Mouse (Mus musculus): ENCODE data around the gene Ccnc. TPM values are rescaled to one million over a fixed set of nuclear protein-coding genes. Genes with fewer than 3 reads are reported as not detected.

The Ccnc gene
- total and polyA plus RNA-seq, 2 experiments from 2014 or later = 29.2 to 59.6 TPM

DNA sequence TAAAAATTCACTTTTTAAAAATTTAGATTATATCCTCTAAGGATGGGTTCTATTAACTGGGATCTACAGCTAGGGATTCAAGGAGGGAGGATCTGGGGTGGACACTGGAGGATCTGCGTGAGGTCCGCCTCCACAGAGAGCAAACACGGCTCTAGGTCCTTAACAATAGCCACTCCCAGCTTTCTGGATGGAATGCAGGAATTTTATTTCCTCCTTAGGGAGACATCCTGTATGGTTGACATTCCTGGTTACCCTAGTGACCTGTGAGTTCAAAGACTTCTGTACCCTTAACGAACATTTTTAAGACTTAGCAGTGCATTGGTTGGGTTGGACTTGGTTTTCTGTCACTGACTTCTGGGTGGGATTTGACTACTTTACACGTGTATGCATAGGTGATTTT lies 18.2 kb downstream of the Ccnc start:
- Histone ChIP-seq H3K4me1 (ENCODE audit: insufficient read depth, low read length) (no peaks in the 10 kb centered on the region), H3K4me2 (ENCODE audit: low read depth, low read length, poor library complexity, severe bottlenecking) (no peak overlapping the region), H3K36me3 (ENCODE audit: insufficient read depth, low read length) (peaks cover 12% of the 10 kb centered on the region), H3K9ac (replicated peaks; ENCODE audit: low read length, poor library complexity, severe bottlenecking) (no peak overlapping the region), H3K4me3 (ENCODE audit: low read depth, low read length) (no peak overlapping the region), H3K9me3 (ENCODE audit: low read length) (no peaks in the 10 kb centered on the region), H3K27me3 (ENCODE audit: insufficient read depth, low read length) (no peaks in the 10 kb centered on the region), H3K27ac (ENCODE audit: low read depth, low read length) (no peak overlapping the region)
- ATAC-seq (ENCODE audit: low FRiP score) (no peak), DNase-seq (ENCODE audit: low spot score) (no peak)
- WGBS = 79% methylated on average over 5 of the region's 5 CpGs
- TF ChIP-seq CTCF (IDR thresholded peaks at IDR 0.05) = no peak

DNA sequence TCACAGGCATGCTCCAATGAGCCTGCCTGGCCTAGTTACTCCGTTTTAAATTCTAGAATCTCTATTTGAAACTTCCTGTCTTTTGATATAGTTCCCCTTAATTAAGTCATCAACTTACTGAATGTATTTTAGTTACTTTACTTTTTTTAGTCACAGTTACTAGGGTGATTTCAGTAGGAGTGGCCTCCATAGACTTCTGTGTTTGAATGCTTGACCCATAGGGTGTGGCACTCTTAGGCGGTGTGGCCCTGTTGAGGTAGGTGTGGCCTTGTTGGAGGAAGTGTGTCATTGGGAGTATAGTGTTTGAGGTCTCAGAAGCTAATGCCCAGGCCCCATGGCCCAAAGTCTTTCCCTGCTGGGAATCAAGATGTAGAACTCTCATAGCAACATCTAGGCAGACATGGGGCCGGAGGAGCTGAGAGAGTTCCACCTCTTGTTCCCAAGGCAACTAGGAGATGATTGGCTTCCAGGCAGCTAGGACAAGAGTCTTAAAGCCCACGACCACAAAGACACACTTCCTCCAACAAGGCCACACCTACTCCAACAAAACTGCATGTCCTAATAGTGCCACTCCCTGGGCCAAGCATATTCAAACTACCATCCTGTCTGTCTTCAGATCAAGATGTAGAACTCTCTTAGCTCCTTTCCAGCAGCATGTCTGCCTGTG lies 27.8 kb downstream of the Ccnc start:
- Histone ChIP-seq H3K9ac (replicated peaks; ENCODE audit: low read length, poor library complexity, severe bottlenecking) (no peak overlapping the region), H3K4me1 (ENCODE audit: insufficient read depth, low read length) (no peaks in the 10 kb centered on the region), H3K27me3 (ENCODE audit: insufficient read depth, low read length) (no peaks in the 10 kb centered on the region), H3K4me3 (ENCODE audit: low read depth, low read length) (no peak overlapping the region), H3K36me3 (ENCODE audit: insufficient read depth, low read length) (no peaks in the 10 kb centered on the region), H3K27ac (ENCODE audit: low read depth, low read length) (no peak overlapping the region), H3K9me3 (ENCODE audit: low read length) (no peaks in the 10 kb centered on the region), H3K4me2 (ENCODE audit: low read depth, low read length, poor library complexity, severe bottlenecking) (no peak overlapping the region)
- TF ChIP-seq CTCF (IDR thresholded peaks at IDR 0.05) = no peak
- ATAC-seq (ENCODE audit: low FRiP score) (no peak), DNase-seq (ENCODE audit: low spot score) (no peak)
- WGBS = 75% methylated on average over 4 of the region's 4 CpGs

DNA sequence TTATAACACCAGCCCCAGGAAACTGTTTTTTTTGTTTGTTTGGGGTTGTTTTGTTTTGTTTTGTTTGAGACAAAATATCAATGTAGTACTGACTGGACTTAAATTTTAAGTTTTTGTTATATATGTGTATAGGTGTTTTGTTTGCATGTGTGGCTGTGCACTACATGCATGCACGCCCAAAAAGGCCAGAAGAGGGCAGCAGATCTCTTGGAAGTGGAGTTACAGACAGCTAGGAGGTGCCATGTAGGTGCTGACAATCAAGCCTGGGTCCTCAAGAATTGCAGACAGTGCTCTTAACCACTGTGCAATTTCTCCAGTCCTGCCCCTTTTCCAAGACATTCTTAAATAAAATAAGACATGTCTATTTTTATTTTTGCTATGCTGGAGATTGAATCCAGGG lies 31.4 kb downstream of the Ccnc start:
- Histone ChIP-seq H3K27me3 (ENCODE audit: insufficient read depth, low read length) (no peaks in the 10 kb centered on the region), H3K9ac (replicated peaks; ENCODE audit: low read length, poor library complexity, severe bottlenecking) (no peak overlapping the region), H3K4me2 (ENCODE audit: low read depth, low read length, poor library complexity, severe bottlenecking) (no peak overlapping the region), H3K27ac (ENCODE audit: low read depth, low read length) (no peak overlapping the region), H3K4me1 (ENCODE audit: insufficient read depth, low read length) (no peaks in the 10 kb centered on the region), H3K9me3 (ENCODE audit: low read length) (no peaks in the 10 kb centered on the region), H3K36me3 (ENCODE audit: insufficient read depth, low read length) (no peaks in the 10 kb centered on the region), H3K4me3 (ENCODE audit: low read depth, low read length) (no peak overlapping the region)
- TF ChIP-seq CTCF (IDR thresholded peaks at IDR 0.05) = peak; percentile 30
- ATAC-seq (ENCODE audit: low FRiP score) (no peak), DNase-seq (ENCODE audit: low spot score) (no peak)
- 71% methylated on average over 1 of the region's 1 CpGs for WGBS

DNA sequence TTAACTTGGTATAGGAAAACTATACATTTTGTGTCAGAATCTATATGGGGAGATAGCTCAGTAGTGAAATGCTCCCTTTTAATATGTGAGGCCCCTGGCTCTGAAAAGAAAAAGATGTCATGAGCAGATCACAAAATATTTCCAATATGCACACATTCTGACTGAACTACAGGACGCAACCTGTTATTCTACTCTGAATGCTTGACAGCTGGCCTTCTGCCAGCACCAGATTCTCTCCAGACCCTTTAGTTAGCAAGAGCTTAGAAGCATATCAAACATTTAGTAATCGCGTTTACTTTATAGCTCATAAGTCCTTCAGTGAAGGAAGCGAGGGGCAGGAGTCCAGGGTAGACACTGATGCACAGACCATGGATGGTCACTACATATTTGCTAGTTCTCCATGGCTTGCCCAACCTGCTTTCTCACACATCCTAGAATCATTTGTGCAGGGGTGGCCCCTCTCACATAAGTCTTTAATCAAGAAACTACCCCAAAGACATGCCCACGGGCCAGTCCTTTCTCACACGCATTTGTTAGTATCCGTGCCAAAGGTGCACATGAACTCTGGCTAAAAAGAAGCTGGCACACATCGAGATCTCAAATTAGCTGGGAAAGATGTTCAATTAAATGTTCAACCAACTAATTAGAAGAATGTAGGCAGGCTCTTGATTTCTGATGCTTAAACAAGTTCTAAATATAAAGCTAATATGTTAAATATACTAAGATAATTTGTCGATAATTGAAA lies 34.1 kb downstream of the Ccnc start:
- Histone ChIP-seq H3K4me1 (ENCODE audit: insufficient read depth, low read length) (no peaks in the 10 kb centered on the region), H3K36me3 (ENCODE audit: insufficient read depth, low read length) (no peaks in the 10 kb centered on the region), H3K27me3 (ENCODE audit: insufficient read depth, low read length) (no peaks in the 10 kb centered on the region), H3K9me3 (ENCODE audit: low read length) (no peaks in the 10 kb centered on the region), H3K4me2 (ENCODE audit: low read depth, low read length, poor library complexity, severe bottlenecking) (no peak overlapping the region), H3K27ac (ENCODE audit: low read depth, low read length) (no peak overlapping the region), H3K9ac (replicated peaks; ENCODE audit: low read length, poor library complexity, severe bottlenecking) (no peak overlapping the region), H3K4me3 (ENCODE audit: low read depth, low read length) (no peak overlapping the region)
- DNase-seq (ENCODE audit: low spot score) (no peak), ATAC-seq (ENCODE audit: low FRiP score) (no peak)
- no peak for TF ChIP-seq CTCF (IDR thresholded peaks at IDR 0.05)
- 84% methylated on average over 9 of the region's 9 CpGs for WGBS

DNA sequence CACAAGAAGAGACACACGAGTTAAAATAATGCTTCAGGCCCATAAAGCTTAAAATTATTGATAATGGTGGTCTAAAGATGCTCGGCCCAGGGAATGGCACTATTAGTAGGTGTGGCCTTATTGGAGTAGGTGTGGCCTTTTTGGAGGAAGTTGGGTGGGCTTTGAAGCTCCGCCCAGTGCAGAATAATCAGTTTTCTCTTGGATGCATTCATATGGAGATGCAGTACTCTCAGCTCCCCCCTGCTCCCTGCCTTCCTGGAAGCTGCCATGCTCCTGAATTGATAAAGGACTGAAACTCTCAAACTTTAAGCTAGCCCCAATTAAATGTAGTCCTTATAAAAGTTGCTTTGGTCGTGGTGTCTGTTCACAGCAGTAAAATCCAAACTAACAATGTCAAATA lies 36.3 kb downstream of the Ccnc start:
- DNase-seq (ENCODE audit: low spot score) = no peak

DNA sequence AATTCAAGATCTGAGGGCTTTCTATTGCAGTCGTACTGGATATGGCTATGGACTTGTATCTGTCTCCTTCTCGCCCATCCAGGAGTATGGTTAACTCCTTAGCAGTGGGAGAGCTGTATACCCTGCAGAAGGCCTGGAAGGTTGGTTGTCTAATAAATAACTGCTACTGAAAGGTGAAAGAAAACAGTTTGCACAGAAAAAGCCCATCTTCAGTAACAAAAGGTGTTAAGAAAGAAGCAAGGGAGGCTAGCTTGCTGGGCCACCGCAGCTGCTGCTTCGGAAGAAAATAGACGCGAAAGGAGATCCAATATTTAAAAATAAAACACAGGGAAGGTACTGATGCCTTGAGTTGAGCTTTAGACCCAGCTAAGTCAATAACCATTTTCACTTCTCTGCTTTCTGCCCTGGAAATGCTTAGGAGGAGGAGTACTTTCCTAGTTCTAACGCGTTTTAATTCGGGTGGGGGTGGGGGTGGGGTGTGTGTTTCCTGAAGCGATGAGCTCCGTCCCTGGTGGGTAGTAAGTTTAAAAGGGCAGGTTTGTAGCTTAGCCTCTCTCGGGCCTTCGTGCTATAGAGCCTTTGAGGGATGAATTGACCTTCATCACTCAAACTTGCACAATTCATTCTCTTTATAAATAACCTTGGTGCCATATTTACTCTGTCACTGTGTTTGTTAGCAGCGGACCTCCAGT lies 38.8 kb downstream of the Ccnc start:
- ATAC-seq (ENCODE audit: low FRiP score) = peak; percentile 60
- no peaks in the 10 kb centered on the region for H3K36me3 ChIP-seq (ENCODE audit: insufficient read depth, low read length)
- DNase-seq (ENCODE audit: low spot score) = no peak

More for the DNA sequence above, 36.3 kb downstream of the Ccnc start:
- WGBS = 84% methylated on average over 4 of the region's 4 CpGs
- Histone ChIP-seq H3K9ac (replicated peaks; ENCODE audit: low read length, poor library complexity, severe bottlenecking) (no peak overlapping the region), H3K4me2 (ENCODE audit: low read depth, low read length, poor library complexity, severe bottlenecking) (no peak overlapping the region), H3K36me3 (ENCODE audit: insufficient read depth, low read length) (no peaks in the 10 kb centered on the region), H3K27me3 (ENCODE audit: insufficient read depth, low read length) (no peaks in the 10 kb centered on the region), H3K27ac (ENCODE audit: low read depth, low read length) (no peak overlapping the region), H3K9me3 (ENCODE audit: low read length) (no peaks in the 10 kb centered on the region), H3K4me3 (ENCODE audit: low read depth, low read length) (no peak overlapping the region), H3K4me1 (ENCODE audit: insufficient read depth, low read length) (no peaks in the 10 kb centered on the region)
- no peak for ATAC-seq (ENCODE audit: low FRiP score)
- no peak for TF ChIP-seq CTCF (IDR thresholded peaks at IDR 0.05)

More for the DNA sequence above, 38.8 kb downstream of the Ccnc start:
- no peaks in the 10 kb centered on the region for H3K9me3 ChIP-seq (ENCODE audit: low read length)
- H3K4me3 ChIP-seq (ENCODE audit: low read depth, low read length) = peak overlapping the region; percentile 66
- H3K27ac ChIP-seq (ENCODE audit: low read depth, low read length) = peak overlapping the region; percentile 78
- no peak for TF ChIP-seq CTCF (IDR thresholded peaks at IDR 0.05)
- H3K4me1 ChIP-seq (ENCODE audit: insufficient read depth, low read length) = no peaks in the 10 kb centered on the region
- WGBS = 13% methylated on average over 14 of the region's 14 CpGs
- H3K9ac ChIP-seq (replicated peaks; ENCODE audit: low read length, poor library complexity, severe bottlenecking) = peak overlapping the region; percentile 64
- no peaks in the 10 kb centered on the region for H3K27me3 ChIP-seq (ENCODE audit: insufficient read depth, low read length)
- peak overlapping the region; percentile 67 for H3K4me2 ChIP-seq (ENCODE audit: low read depth, low read length, poor library complexity, severe bottlenecking)

Measured in midbrain, postnatal 0 days (tissue).